Mouse (Mus musculus) G1E (cell line): ENCODE results near the gene Cd247.

Source experiments
- CTCF ChIP-seq: IDR thresholded peaks from 2 replicates; pipeline ENCODE4 v1.5.1; 2012; ENCODE audit warnings: low read depth, low read length, inconsistent platforms, mixed read lengths
- GATA1 ChIP-seq: IDR thresholded peaks from 2 replicates; pipeline ENCODE4 v1.6.1; 2012; ENCODE audit warnings: borderline replicate concordance, low read length, inconsistent platforms, mixed read lengths
- GATA2 ChIP-seq: IDR thresholded peaks from 2 replicates; pipeline ENCODE4 v1.6.1; 2012; ENCODE audit warnings: low read depth, low read length, inconsistent platforms, borderline replicate concordance
- POLR2AphosphoS5 ChIP-seq: IDR thresholded peaks from 2 replicates; pipeline ENCODE4 v1.6.1; 2012; ENCODE audit warnings: low read depth, low read length, inconsistent platforms; ENCODE audit not compliant: insufficient replicate concordance

DNA sequence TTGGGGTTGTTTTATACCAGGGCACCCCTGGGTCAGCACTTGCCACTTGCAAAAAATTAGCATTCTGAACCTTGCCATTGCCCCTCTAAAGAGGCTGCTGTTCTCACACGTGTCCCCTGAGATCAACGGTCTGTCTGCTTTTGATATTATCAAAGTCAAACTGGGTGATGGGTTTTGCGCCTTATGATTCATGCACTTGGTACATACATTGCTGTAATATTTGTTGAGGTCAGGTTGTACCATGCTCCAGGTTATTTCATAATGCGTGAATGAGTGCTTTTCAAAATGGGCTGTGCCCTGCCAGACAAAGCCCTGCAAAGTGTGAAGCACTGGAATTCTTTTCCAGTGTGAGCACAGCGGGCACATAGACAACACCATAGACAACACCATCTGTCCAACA lies 36.6 kb upstream of the Cd247 start:
- TF ChIP-seq CTCF (no peak), GATA2 (no peak), GATA1 (no peak), POLR2AphosphoS5 (no peak)
